Mouse (Mus musculus): ENCODE measurements around the gene Ush1c.

Ush1c gene

DNA sequence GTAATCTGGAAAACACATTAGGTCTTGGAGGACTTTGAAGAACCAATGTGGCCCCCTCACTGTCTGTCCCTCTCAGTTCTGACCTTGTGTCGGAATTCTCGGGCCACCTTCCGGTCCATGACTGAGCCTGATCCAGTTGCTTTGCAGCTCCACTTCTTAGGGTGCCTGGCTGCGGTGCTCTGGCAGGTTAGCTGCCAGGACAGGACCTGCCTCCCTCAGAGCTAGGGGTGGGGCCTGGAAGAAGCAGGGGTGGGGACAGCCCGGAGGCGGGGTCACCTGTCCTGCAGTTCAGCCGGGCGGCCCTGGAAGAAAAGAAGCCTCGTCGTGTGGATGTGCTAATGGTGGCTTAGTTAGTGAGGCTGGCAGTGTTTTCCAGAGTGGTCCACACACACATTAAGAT is at the start of gene Ush1c:
Gene Ush1c (minus strand): TSS at position 158 of the 400 bp plus-strand sequence.
- in situ Hi-C loops (cut with MboI; ENCODE audit: low sequenced_read_pairs) = no loop called here

GRCm38 (mm10) chr7:46287051-46287450 is 48.7 kb upstream of the Ush1c start:
- in situ Hi-C loops (cut with MboI; ENCODE audit: low sequenced_read_pairs) = loop anchor here (10.0 to 25.0 kb wide), 2 partner anchors 88 to 250 kb away; partner anchors contain the start of gene Myod1

GRCm38 (mm10) chr7:46286391-46286790 is 48.1 kb upstream of the Ush1c start:
- in situ Hi-C loops (cut with MboI; ENCODE audit: low sequenced_read_pairs) = loop anchor here (10.0 to 25.0 kb wide), 2 partner anchors 88 to 251 kb away; partner anchors contain the start of gene Myod1

DNA sequence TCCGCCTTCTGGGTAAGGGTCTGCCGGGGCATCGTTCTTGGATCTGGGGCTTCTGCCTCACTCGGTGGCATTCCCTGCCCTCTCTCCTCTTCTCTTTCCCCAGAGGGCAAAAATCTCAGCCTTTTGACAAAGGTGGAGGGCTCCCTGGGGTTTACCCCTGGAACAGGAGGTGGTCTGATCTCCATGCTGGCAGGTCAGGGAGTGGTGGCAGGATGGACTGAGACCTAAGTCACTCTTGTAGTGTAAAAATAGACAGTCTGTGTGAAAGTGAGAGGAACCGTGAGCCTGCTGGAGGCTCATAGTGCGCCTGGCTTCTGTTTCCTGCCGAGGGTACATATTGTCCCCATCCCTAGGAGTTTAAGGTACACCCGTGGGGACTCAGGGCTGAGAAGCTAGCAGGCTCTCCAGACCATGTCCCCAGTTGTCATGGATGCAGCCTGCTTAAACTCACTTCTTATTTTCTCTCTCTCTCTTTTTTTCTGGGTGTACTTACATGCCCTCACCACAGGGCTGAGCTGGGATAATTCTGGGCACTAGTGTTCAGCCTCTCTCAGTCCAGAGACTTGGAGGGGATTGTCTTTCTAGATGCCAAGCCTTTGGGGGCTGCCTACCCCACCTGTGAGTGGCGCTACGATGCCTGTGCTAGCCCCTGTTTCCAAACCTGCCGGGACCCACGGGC is 47.0 kb upstream of the Ush1c start:
- in situ Hi-C loops (cut with MboI; ENCODE audit: low sequenced_read_pairs) = loop anchor here (10.0 to 25.0 kb wide), 2 partner anchors 90 to 252 kb away; partner anchors contain the start of gene Myod1

DNA sequence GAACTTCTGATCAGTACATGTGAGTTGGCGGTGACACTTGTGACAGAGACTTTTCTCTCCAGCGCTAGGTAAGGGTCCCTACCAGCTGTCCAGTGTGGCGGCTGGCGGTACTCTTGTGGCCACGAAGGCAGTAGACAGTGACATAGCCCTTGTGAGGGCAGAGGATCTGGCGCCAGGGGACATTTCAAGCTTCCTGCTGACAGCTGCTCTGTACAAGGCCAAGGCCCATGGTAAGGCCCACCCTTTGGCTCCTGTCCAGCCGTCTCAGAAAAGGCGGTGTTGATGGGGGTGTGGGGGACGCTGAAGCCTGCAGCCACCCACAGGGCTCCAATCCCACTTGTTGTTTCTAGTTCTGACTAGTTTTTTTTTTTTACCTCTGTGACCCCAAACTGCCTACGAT is 45.4 kb upstream of the Ush1c start:
- in situ Hi-C loops (cut with MboI; ENCODE audit: low sequenced_read_pairs) = loop anchor here (10.0 to 25.0 kb wide), 2 partner anchors 91 to 254 kb away; partner anchors contain the start of gene Myod1

GRCm38 (mm10) chr7:46282276-46282675 is 44.0 kb upstream of the Ush1c start:
- in situ Hi-C loops (cut with MboI; ENCODE audit: low sequenced_read_pairs) = loop anchor here (10.0 to 25.0 kb wide), 2 partner anchors 93 to 255 kb away; partner anchors contain the start of gene Myod1

- in situ Hi-C loops (cut with MboI; ENCODE audit: low sequenced_read_pairs) = loop anchor here (10.0 to 25.0 kb wide), 2 partner anchors 94 to 256 kb away; partner anchors contain the start of gene Myod1
Observed at GRCm38 (mm10) chr7:46280896-46281295, 42.6 kb upstream of the Ush1c start.

DNA sequence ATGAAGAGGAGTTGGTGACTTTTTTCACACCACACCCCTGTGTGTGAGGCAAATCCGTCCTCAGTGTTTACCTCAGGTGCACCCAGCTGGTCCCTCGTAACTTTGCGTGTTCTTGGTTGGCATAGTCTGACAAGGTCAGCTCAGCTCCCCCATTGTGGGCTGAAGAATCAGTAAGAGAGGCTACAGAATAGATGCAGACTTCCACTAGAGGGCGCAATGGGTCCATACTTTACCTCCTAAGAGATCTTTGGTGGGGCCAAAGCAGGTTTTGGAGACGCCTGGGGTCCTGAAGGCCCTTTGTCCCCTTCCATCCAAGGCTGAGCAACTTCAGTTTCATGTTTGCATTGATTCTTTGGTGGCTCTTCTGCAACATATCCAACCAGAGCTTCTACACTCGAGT is 41.6 kb upstream of the Ush1c start:
- in situ Hi-C loops (cut with MboI; ENCODE audit: low sequenced_read_pairs) = loop anchor here (10.0 to 25.0 kb wide), 2 partner anchors 95 to 257 kb away; partner anchors contain the start of gene Myod1

DNA sequence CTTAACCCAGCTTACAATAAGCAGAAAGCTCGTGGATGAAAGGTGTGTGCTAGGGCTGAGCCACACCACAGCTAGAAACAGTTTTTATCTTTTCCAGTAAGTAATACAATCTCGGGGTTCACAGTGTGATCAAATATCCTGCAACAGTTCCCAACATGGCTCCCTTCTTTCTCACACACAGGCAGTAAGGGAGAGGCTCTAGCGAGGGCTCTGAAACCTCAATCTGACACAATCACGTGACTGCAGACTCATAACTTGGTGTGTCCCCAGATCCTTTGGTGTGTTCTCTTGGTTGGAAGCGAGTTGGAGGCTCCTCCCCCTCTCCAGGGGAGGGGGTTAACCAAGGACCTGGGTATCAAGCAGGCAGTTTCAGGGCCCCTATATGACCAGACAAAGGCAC is 37.9 kb upstream of the Ush1c start:
- in situ Hi-C loops (cut with MboI; ENCODE audit: low sequenced_read_pairs) = loop anchor here (25.0 kb wide), 1 partner anchor 261 kb away; no protein-coding TSS in a partner anchor

- in situ Hi-C loops (cut with MboI; ENCODE audit: low sequenced_read_pairs) = no loop called here
Observed at GRCm38 (mm10) chr7:46251841-46252240, 13.5 kb upstream of the Ush1c start.

- in situ Hi-C loops (cut with MboI; ENCODE audit: low sequenced_read_pairs) = no loop called here
Observed at GRCm38 (mm10) chr7:46247606-46248005, 9.3 kb upstream of the Ush1c start.

- in situ Hi-C loops (cut with MboI; ENCODE audit: low sequenced_read_pairs) = no loop called here
Observed at GRCm38 (mm10) chr7:46246876-46247275, 8.6 kb upstream of the Ush1c start.

GRCm38 (mm10) chr7:46240696-46241095 is 2.4 kb upstream of the Ush1c start, which contains the start of gene Otog:
Gene Otog, plus strand, starts transcription at chr7:46240987.
- in situ Hi-C loops (cut with MboI; ENCODE audit: low sequenced_read_pairs) = no loop called here

GRCm38 (mm10) chr7:46240091-46240490 is 1.8 kb upstream of the Ush1c start:
- in situ Hi-C loops (cut with MboI; ENCODE audit: low sequenced_read_pairs) = no loop called here

GRCm38 (mm10) chr7:46237192-46237591 is 1.1 kb downstream of the Ush1c start:
- in situ Hi-C loops (cut with MboI; ENCODE audit: low sequenced_read_pairs) = no loop called here

DNA sequence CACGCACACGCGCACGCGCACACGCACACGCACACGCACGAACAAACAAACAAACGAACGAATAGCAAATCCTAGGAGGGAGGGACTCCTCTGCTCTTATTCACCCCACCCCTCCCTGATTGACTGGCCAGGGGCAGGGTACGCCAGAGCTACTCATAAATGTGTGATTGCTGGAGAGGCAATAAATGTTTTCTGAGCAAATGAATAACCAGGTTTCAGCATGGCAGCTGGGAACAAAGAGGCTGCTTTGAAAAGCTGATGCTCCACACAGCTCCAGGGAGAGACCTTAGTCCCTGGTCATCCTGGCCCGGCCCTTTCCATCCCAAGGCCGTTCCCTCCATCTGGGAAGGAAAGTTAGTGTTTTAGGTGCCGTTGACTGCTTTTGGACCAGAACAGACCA is 1.9 kb downstream of the Ush1c start:
- in situ Hi-C loops (cut with MboI; ENCODE audit: low sequenced_read_pairs) = no loop called here

- in situ Hi-C loops (cut with MboI; ENCODE audit: low sequenced_read_pairs) = no loop called here
Observed at GRCm38 (mm10) chr7:46235948-46236347, 2.4 kb downstream of the Ush1c start.

DNA sequence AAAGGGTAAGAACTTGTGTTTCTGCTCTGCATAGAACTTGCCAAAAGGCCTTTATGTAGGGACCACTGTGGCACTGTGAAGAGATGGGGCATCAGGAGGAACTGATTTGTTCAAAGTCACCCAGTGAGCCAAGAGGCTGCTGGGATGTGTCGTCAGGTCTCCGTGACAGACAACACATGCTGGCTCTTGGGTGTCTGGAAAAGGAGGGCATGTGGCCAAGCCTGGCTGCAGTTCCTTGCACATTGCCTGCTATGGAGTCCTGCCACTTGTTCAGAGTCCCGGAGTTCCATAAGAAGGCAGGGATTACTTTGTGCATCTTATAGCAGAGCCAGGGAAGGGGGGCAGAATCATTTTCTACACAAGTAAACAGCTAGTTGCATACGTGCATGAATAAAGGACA is 11.4 kb downstream of the Ush1c start:
- in situ Hi-C loops (cut with MboI; ENCODE audit: low sequenced_read_pairs) = no loop called here

GRCm38 (mm10) chr7:46226253-46226652 is 12.1 kb downstream of the Ush1c start:
- in situ Hi-C loops (cut with MboI; ENCODE audit: low sequenced_read_pairs) = no loop called here

DNA sequence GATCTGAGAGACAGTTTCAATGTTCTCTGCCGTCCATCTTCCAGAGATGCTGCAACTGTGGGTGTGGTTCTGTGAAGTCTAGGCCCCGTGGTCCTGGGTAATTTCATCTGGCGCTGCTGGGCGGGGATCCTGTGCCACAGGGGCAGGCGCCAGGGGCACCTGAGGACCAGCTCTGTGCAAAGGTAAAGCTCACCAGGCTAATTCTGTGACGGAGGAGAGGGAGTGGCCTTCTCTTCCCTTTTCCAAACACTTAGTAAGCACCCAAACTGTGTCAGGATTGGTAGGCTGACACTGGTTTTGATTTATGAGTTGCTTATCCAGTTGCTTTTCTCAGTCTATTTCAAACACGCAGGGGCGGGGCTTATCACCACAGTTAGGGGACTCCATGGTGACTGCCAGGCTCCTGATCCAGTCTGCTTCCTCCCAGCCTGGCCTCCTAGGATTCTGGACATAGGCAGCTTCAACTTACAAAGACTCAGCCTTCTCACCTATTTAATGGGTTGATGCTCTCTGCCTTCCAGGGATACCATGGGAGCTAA is 17.6 kb downstream of the Ush1c start:
- in situ Hi-C loops (cut with MboI; ENCODE audit: low sequenced_read_pairs) = no loop called here

GRCm38 (mm10) chr7:46218415-46218814 is 19.9 kb downstream of the Ush1c start:
- in situ Hi-C loops (cut with MboI; ENCODE audit: low sequenced_read_pairs) = no loop called here

GRCm38 (mm10) chr7:46216481-46216880 is 21.8 kb downstream of the Ush1c start:
- in situ Hi-C loops (cut with MboI; ENCODE audit: low sequenced_read_pairs) = no loop called here
